Mouse (Mus musculus): ENCODE results near the gene Cd160.

DNA sequence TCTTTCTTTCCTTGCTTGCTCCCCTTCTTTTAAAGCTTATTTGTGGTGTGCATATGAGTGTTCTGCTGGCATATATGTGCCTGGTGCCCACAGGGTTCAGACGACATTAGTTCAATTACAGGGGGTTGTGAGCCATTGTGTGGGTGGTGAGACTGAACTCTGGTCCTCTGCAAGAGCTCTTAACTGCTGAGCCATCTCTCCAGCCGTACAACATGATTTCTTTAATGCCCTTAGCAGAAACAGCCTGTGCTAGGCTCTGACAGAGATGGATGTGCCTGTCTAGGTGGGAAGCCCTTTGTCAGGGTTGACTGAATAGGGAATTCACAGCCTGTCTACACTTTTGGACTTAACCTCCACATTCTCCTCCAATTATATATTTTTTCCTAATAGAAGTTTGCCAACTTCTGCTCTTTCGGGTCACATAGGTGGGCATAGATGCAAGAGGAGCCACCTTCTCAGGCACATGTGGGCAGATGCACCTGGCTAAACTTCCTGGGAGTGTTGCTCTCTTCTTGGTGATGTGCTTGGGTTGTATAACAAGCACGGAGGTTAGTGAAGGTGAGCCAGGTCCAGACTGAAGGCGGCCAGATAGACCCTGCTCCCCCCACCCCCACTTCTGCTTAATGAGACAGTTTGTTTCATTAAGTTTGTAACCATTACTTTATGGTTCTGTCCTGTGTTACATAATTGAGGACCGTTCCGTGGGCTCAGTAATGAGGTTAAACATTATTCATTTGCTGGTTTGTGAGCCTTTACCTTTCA lies 5.6 kb upstream of the Cd160 start:
- TF ChIP-seq CTCF (IDR thresholded peaks at IDR 0.05; ENCODE audit: low read depth, low read length) (no peak), POLR2A (IDR thresholded peaks at IDR 0.05; ENCODE audit: borderline replicate concordance, low read depth, low read length) (no peak)
